Mouse (Mus musculus) T-helper 17 cell (primary cell): Measurements from ENCODE around the gene Grb2.

Experiments used
- in situ Hi-C, 2 experiments: fragments of 300-600 bp; cut with MboI, MseI; formaldehyde crosslinking; loops; 1 replicate in 1 of 2; 2 replicates in 1 of 2; pipeline ENCODE4 v1.15.1; 2025; ENCODE audit warnings: high pct_unique_total_duplicates in 2 of 2

Grb2 gene

GRCm38 (mm10) chr11:115712674-115713298 lies 4.4 kb upstream of the Grb2 start:
- in situ Hi-C loops, result loop anchor here in 1 of 2 experiments (5.0 to 10.0 kb wide), 3 partner anchors 65 to 158 kb away; no protein-coding TSS in a partner anchor

DNA sequence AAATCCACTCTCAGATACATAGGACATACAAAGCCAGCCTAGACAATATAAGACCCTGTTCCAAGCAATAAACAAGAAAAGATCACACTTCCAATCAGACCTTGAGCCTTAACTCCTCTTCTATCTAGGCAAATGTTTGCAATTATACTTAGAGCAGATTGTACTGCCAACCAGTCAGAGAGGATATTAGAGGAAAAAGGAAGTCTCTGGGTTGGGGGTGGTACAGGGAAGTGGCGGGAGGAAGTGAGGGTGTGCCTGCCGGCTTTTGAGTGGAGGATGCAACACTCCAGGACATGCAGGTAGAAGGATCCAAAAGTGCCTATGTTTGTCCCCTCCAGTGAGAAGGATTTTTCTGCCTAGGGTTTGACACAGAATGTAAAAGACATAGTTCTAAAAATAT lies 3.9 kb upstream of the Grb2 start:
- in situ Hi-C loops, result loop anchor here in 1 of 2 experiments (5.0 to 10.0 kb wide), 3 partner anchors 65 to 157 kb away; no protein-coding TSS in a partner anchor

GRCm38 (mm10) chr11:115711133-115711532 lies 2.7 kb upstream of the Grb2 start:
- in situ Hi-C loops, result loop anchor here in 1 of 2 experiments (5.0 to 10.0 kb wide), 3 partner anchors 64 to 156 kb away; no protein-coding TSS in a partner anchor

- in situ Hi-C loops, result loop anchor here in 1 of 2 experiments (5.0 to 10.0 kb wide), 3 partner anchors 63 to 155 kb away; no protein-coding TSS in a partner anchor
Observed at GRCm38 (mm10) chr11:115709829-115710559, 1.6 kb upstream of the Grb2 start.

GRCm38 (mm10) chr11:115708956-115709828 lies 795 bp upstream of the Grb2 start:
- in situ Hi-C loops, result no loop called here

DNA sequence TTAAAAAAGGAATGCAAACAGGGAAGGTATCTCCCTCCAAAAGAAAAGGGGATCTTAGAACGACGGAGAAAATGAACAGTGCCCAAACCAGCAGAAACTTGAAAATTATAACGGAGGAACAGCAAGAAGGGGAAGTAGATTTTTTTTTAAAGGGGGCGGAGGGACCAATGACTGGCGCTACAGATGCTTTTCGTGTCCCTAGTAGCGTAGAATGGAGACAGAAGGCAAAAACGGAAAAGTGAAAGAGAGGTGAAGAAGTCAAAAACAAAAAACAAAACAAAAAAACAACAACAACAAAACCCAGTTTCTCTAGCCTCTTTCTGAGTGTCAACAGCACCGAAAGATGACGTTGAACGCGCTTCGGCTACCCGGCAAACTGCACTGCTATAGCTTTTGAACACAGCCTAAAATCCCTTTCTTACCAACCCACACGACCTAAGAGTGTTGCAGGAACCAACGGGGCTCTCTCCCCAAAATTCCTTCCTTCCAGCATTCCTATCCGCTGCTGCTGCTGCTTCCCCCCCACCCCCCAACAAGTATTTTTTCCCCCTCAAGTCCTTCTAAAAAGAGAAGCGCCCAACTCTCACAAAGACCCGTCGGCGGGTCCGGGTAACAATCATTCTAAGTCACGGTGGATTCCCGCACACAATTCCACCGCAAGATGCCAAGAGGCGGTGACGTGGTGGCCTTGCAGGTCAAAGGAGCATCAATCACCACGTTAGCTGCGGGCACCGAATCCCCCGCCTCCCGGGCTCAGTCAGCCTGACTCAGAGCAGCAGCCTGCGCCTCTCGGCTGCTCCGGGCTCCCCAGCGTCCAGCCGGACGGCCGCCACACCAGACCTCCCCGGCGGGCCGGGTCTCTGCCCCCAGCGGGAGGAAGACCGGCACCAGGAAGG lies 836 bp downstream of the Grb2 start:
- in situ Hi-C loops, result no loop called here

GRCm38 (mm10) chr11:115706584-115706983 lies 1.8 kb downstream of the Grb2 start:
- in situ Hi-C loops, result no loop called here

GRCm38 (mm10) chr11:115705561-115705960 lies 2.8 kb downstream of the Grb2 start:
- in situ Hi-C loops, result no loop called here

DNA sequence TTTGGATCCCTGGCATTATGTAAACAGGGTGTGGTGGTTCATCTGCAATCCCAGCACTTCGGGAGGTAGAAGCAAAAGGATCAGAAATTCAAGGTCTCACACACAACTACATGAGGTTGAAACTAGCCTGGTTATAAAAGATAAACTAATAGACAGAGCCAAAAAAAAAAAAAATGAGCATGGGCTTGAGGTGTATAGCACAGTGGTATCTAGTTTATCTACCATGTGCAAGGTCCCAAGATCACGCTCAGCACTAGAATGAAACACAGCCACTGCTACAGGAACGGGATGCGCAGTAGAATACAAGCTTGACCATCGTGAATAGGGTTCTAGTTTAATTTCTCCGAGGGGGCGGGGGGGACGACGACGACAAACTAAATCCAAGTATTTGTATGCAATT lies 3.7 kb downstream of the Grb2 start:
- in situ Hi-C loops, result no loop called here

- in situ Hi-C loops, result no loop called here
Observed at GRCm38 (mm10) chr11:115703466-115703865, 4.9 kb downstream of the Grb2 start.

- in situ Hi-C loops, result loop anchor here in 1 of 2 experiments (10.0 kb wide), 1 partner anchor 54 kb away; no protein-coding TSS in a partner anchor
Observed at GRCm38 (mm10) chr11:115698986-115699728, 9.2 kb downstream of the Grb2 start.

- in situ Hi-C loops, result loop anchor here in 1 of 2 experiments (10.0 kb wide), 1 partner anchor 53 kb away; no protein-coding TSS in a partner anchor
Observed at GRCm38 (mm10) chr11:115697722-115698121, 10.7 kb downstream of the Grb2 start.

DNA sequence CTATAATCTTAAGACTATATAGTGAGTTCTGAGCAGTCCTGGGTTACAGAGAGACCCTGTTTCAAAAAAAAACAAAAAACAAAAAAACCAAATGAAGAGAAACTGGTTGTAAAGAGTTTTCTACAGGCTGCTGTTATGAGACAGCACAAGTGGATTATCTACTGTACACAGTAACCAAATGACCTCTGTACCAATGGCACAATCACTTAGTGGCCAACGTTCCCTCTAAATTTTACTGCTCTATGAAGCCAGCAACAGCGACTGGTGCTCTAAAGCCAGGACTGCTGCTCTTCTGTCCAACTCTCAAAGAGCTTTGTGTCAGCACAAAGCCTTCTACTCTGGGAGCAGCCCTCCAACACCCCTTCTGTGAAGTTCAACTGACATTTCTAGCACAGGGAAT lies 11.3 kb downstream of the Grb2 start:
- in situ Hi-C loops, result loop anchor here in 1 of 2 experiments (10.0 kb wide), 1 partner anchor 52 kb away; no protein-coding TSS in a partner anchor

GRCm38 (mm10) chr11:115696471-115696870 lies 11.9 kb downstream of the Grb2 start:
- in situ Hi-C loops, result loop anchor here in 1 of 2 experiments (10.0 kb wide), 1 partner anchor 52 kb away; no protein-coding TSS in a partner anchor

GRCm38 (mm10) chr11:115693979-115694578 lies 14.3 kb downstream of the Grb2 start:
- in situ Hi-C loops, result loop anchor here in 1 of 2 experiments (10.0 kb wide), 1 partner anchor 49 kb away; no protein-coding TSS in a partner anchor

DNA sequence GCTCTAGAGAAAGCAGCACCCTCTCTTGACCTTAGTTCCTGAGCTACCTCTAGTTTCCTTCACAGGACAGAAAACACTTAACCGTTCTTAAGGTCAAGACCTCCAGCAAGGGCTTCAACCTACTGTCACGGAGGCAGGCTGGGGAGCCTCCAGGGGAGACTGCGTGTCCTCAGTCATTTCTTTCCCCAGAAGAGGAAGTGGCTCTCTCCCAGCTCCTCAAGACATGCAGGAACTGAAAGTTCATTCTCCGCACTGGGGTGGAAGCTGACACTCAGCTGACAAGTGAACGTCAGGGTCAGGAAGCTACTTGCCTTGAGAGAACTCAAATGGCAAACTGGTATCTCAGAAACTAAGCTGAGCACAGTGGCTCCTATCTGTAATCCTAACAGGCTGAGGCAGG lies 15.6 kb downstream of the Grb2 start:
- in situ Hi-C loops, result loop anchor here in 1 of 2 experiments (10.0 kb wide), 1 partner anchor 48 kb away; no protein-coding TSS in a partner anchor

GRCm38 (mm10) chr11:115691976-115692375 lies 16.4 kb downstream of the Grb2 start:
- in situ Hi-C loops, result loop anchor here in 1 of 2 experiments (10.0 kb wide), 1 partner anchor 47 kb away; no protein-coding TSS in a partner anchor

- in situ Hi-C loops, result loop anchor here in 1 of 2 experiments (10.0 kb wide), 1 partner anchor 47 kb away; no protein-coding TSS in a partner anchor
Observed at GRCm38 (mm10) chr11:115691511-115691910, 16.9 kb downstream of the Grb2 start.

DNA sequence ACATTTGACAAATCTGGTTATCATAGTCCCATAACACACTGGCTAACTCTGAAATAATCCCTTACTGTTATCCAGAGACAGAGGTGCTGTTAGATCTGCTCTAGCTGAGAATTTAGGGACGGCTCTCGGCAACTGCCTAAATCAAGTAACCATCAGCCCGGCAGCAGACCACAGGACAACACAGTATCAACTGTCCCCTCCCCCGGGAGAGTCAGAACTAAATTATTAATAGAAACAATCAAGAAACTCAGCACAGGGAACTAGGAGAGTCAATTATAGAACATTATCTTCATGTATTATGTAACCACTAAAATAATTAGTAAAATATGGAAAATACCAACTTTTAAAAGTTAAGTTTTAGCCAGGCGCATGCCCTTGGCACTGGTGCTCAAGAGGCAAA lies 17.4 kb downstream of the Grb2 start:
- in situ Hi-C loops, result loop anchor here in 1 of 2 experiments (10.0 kb wide), 1 partner anchor 46 kb away; no protein-coding TSS in a partner anchor
